Mouse (Mus musculus): ENCODE measurements around the gene Fem1b.

GRCm38 (mm10) chr9:62816323-62817098, 4.8 kb upstream of the Fem1b start:
- no peak for TF ChIP-seq EP300 (IDR thresholded peaks at IDR 0.05; ENCODE audit: insufficient read depth, low read depth, low read length)
- TF ChIP-seq CTCF (IDR thresholded peaks at IDR 0.05; ENCODE audit: low read depth, low read length), result no peak
- no peak for TF ChIP-seq POLR2A (IDR thresholded peaks at IDR 0.05; ENCODE audit: insufficient read depth, low read length)
